Mouse (Mus musculus): Measurements from ENCODE around the gene Chrnd.

Chrnd gene

DNA sequence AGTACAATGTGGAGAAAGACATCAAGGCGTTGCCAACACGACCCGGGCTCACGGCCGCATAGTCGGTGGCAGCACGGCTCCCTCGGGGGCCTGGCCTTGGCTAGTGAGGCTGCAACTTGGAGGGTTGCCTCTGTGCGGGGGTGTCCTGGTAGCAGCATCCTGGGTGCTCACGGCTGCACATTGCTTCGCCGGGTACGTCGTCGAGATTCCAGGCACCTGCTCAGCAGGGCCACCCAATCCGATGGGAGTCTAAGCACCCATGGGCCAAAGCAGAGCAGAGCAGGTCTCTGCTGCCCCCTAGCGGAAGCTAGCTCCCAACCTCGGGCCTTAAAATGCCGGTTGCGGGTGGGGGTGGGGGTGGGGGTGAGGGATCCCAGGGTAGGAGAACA, 5.7 kb upstream of the Chrnd start:
- peak; percentile 34 for DNase-seq (ENCODE audit: extremely low spot score)

DNA sequence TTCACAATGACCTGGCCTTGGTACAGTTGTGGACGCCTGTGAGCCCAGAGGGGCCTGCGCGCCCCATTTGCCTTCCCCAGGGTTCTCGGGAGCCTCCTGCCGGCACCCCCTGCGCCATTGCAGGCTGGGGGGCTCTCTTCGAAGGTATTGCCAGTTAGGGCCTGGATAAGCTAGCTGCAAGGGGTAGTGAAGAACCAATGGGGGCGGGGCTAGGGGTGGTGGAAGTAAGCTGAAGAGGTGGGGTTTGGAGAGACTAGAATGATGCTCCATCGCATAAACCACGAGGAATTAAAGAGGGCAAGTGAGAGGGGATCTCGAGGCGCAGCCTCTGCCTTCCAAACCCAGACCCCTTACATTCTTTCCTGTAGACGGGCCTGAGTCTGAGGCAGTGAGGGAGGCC, 4.9 kb upstream of the Chrnd start:
- DNase-seq (ENCODE audit: extremely low spot score) = no peak

DNA sequence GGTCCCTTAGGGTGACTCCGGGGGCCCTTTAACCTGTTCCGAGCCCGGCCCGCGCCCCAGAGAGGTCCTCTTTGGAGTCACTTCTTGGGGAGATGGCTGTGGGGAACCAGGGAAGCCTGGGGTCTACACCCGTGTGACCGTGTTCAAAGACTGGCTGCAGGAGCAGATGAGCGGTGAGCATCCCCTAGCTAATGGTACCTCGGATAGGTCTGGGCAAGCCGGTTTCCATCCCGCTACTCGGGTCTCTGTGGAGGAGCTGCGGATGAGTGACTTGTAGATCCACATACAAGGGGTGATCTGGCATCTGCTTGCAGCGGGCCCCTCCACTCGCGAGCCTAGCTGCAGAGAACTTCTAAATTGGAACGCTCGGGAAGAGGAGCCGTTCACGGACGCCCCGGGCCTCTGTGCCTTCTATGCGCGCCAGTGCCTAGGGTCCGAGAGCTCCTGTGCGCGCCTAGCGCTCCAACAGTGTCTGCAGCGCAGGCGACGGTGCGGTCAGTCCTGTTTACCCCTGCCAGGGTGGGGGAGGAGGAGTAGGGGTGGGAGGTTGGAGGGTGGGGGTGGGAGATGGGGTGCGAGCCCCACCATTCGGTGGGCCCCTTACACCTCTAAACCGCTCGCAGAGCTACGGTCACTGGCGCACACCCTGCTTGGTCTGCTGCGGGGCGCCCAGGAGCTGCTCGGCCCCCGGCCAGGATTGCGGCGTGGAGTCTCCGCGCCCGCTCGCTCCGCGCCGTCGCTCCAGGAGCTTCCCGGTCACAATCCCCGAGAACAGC, 4.0 kb upstream of the Chrnd start:
- no peak for DNase-seq (ENCODE audit: extremely low spot score)

DNA sequence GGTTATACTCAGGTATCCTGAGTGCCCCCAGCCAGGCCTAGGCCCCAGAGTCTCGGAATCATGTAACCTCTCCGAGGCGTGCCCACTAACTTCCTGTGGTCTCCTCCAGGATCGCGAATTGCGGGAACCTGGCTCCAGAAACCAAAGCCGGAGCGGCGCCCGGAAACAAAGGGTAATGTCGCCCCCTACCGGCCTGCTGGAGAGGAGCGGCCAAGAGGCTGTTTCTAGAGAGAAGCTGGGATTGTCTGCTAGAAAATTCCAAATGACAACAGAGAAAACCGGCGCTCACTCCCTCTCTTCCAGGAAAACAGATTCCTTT, 3.4 kb upstream of the Chrnd start:
- peak; percentile 87 for DNase-seq (ENCODE audit: extremely low spot score)

DNA sequence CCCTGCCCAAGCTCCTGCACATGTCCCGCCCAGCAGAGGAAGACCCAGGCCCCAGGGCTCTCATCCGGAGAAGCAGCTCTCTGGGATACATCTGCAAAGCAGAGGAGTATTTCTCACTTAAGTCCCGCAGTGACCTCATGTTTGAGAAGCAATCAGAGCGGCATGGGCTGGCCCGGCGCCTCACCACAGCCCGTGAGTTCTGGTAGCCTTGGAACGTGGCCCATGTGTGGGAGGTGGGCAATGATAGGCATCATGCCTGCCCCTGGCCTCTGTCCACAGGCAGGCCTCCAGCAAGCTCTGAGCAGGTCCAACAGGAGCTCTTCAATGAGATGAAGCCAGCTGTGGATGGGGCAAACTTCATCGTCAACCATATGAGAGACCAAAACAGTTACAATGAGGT, 6.9 kb downstream of the Chrnd start:
- no peak for DNase-seq (ENCODE audit: extremely low spot score)

DNA sequence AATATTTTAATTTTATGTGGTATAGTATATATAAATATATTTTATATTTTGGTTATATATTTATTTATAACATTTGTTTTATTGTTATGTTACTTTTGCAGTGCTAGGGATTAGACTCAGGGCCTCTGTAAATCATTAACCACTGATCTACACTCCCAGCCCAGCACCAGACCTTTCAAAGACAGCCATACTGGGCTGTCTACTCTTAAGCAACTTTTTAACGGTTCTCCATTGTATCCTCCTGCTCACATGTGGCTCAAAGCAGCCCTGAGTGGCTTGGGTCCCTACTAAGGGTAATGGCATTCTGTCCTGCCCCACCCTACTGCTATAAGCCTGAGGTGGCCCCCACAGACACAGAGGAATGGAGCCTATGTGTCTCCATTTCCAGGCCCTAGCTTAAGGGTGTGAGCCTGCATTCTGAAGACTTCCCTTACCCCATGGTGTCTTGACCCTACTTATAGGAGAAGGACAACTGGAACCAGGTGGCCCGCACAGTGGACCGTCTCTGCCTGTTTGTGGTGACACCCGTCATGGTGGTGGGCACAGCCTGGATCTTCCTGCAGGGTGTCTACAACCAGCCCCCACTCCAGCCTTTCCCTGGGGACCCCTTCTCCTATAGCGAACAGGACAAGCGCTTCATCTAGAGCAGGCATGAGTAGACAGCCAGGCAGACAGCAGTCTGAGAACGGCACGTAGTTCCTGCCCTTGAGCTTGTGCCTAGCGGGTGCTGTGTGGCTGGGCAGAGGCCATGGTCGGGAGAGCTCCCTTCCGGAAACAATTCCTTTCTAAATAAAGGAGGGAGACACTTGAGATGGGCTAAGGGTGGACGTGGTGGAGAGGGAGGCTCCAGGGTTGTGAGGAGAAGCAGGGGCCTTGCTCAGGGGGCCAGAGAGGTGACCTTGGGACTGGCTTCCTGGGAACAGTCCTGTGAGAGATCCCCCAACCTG, 8.0 kb downstream of the Chrnd start:
- DNase-seq (ENCODE audit: extremely low spot score) = no peak

DNA sequence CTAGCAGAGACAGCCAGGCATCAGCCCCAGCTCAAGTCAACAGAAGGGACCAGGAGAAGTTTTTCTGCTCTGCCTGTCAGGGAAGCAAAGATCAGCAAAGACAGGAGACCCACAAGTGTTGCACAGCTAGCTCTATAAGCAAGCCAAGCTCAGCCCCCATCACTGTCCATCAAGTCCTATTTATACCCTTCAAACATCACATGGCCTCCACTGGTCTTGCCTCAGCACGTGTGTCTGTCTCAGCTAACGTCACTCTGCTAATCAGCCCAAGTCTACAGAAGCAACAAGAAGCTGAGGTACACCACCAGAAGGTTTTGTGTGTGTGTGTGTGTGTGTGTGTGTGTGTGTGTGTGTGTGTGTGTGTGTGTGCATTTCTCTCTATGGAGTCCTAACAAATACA, 10.4 kb downstream of the Chrnd start:
- no peak for DNase-seq (ENCODE audit: extremely low spot score)

DNA sequence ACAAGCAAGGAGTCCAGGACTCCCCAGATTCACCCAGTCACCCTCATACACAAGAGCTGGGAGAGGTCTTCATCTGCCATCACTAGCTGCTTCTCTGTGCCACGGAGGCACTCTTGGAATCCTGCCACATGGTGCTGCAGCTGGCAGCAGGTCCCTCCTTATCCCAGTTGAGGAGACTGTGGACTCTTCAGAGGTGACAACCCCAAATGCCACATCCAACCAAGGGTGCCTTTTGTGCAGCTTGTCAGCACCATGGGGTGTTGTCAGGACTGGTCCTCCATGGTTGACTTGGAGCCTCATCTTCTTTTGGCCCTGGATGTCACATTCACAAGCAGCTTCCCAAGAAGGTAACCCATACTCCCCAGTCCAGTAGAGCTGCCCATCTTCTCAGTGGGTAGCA, 11.4 kb downstream of the Chrnd start:
- no peak for DNase-seq (ENCODE audit: extremely low spot score)

DNA sequence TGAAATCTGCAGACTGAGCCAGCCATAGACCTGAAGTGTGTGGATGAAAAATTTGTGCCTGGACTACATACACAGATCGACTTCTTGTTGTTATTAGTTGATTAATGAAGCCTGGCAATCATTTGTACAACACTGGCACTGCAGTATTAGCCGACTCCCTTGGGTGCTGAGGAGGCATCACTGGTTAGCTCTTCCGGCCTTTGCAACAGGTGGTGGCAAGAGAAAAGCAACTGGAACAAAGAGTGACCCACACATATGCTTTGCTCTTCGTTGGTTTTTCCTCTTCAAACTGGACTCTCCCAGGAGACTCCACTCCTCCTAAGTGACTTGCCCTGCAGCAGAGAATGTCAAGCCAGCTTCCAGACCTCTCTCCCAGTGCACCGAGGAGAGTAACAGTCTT, 13.4 kb downstream of the Chrnd start:
- no peak for DNase-seq (ENCODE audit: extremely low spot score)

DNA sequence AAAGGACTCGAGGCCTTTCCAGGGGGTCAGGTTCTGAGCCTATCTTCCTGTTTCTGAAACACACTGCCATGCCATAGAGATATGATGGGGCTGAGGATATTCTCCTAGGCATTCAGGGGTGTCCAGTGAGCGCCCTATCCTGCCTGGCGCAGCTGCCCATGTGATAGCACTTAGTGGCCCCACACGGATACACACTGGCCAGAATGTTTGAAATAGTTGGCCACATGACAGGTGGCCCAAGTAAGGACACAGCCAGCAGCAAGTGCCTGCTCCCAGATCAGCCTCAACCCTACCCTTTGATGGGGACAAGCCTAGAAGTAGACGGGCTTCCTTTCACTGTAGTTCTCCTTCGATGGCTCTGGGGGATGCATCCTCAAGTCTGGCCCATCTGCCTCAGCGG, 14.1 kb downstream of the Chrnd start, which contains the start of gene Chrng:
Gene Chrng (plus strand): TSS at position 193 of the 400 bp plus-strand sequence.
- no peak for DNase-seq (ENCODE audit: extremely low spot score)

DNA sequence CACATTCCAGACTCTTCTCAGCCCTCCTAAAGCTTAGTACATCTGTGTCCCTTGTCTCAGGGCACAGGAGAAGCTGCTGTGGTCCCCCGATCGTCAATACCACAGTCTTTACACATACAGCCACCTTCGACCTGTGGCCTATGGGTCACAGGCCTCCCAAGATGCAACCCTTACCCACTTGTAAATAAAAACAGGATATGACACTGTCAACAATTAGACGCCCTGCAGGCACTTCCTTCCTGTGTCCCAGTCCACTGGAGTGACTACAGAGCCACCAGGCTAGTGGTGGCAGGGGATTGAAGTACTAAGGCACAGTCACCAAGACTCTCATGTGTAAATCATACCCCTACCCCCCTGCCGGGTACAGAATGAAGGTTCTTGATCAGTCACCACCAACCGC, 14.6 kb downstream of the Chrnd start:
- DNase-seq (ENCODE audit: extremely low spot score) = no peak

DNA sequence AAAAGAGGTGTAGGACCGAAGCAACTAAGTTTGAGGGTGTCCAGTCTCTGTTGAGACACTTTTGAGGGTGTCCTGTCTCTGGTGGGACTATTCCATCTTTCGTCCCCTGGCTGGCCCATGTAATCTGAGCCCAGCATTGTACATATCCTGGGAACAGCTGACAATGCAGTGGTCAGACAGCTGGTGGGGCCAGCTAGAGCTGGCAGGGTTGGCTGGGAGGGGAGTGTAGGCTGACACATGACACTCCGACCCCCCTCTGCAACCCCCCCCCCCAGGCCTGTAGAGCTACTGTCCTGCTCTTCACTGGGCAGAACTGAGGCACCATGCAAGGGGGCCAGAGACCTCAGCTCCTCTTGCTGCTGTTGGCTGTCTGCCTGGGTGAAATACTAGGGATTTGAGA, 15.1 kb downstream of the Chrnd start:
- DNase-seq (ENCODE audit: extremely low spot score) = peak; percentile 8

DNA sequence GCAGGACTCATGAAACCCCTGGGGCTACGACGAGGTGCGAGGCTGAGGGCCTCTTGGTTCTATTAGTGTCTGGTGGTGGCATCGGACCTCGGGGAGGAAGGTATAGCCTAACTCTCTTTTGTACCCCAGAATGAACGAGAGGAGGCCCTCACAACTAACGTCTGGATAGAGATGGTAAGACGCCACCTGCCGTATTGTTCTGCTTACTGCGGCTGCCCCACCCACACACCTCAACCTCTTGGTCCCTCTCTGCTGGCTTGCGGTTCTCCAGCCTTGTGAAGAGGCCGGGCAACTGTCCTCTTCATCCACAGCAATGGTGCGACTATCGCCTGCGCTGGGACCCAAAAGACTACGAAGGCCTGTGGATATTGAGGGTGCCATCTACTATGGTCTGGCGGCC, 15.9 kb downstream of the Chrnd start:
- DNase-seq (ENCODE audit: extremely low spot score) = peak; percentile 25

DNA sequence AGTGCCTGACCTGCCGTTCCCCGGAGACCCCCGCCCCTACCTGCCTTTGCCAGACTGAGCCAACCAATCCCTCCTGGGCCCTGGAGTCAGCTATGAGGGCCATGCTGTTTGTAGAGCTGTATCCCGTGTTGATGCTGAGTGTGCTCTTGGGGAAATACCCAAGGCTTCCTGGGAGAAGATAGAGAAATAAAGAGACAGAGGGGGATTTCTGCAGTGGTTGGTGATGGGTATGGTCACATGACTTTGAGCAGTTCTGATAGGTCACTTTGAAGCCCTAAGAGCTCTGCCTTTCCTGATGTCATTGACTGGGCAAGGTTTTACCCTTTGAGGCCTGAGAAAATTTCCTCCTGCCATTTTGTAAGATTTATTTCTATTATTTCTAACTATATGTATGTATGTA, 21.0 kb downstream of the Chrnd start:
- no peak for DNase-seq (ENCODE audit: extremely low spot score)

DNA sequence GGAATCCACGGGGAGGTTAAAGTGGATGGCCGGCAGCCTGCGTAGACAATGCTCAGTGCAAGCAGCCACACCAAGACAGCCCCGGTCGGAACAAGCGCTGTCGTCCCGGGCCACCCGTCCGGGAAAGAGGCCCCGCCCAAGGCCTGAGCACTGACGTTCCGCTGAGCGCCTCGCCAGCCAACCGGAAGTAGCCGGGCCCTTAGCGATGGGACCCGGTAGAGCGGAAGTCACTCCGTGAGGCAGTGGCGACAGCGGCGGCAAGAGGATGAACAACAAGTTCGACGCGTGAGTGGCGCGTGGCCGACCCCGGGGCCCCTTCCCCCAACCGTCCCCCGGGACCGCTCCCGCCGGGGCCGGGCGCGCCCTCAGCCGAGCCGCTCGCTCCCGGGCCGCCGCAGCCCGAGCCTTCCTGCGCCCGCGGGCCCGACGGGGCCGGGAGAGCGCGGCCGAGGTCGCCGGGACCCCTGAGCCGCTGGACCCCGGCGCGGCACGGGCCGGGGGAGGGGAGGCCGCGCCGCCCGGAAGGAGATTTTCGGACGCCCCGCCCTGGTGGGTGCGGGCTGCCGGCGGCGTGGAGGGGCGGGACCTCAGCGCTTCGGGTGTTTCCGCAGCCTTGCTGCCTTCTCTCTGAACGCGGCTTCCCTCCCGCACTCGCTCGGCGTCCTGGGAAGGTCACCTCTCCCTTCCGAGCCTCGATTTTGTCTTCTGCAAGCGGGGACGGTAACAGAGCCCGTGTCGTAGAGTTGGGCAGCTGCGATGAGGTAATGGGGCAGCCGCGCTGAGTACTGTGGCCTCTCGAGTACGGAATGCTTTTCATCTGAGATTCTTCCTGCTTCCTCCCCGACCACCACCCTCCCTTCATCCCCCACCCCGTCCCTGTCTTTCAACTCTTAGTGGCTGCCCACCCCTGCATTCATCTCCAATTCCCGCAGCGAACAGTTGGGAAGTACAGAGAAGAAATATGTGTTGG, 23.6 kb downstream of the Chrnd start, which contains the start of gene Eif4e2:
Gene Eif4e2 (plus strand): TSS at position 180 of the 970 bp plus-strand sequence.
- peak; percentile 95 for DNase-seq (ENCODE audit: extremely low spot score)

DNA sequence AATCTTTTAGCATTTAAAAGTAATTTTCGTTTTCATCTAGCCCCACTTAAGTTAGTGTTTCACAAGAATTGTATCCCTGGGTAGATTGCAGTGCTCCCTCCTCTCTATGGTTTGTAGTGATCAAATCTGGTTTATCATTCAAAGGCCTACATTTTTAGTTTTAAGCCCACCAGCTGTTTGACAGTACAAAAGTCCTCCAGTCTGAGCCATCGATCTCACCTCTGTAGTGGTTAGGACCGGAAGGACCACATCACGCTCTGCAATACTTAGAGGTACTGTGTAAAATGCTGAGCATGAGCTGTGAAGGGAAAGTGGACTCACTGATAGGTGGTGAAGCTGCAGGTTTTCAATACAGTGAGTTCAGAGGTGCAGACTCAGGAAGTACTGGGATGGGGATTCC, 24.3 kb downstream of the Chrnd start:
- no peak for DNase-seq (ENCODE audit: extremely low spot score)

DNA sequence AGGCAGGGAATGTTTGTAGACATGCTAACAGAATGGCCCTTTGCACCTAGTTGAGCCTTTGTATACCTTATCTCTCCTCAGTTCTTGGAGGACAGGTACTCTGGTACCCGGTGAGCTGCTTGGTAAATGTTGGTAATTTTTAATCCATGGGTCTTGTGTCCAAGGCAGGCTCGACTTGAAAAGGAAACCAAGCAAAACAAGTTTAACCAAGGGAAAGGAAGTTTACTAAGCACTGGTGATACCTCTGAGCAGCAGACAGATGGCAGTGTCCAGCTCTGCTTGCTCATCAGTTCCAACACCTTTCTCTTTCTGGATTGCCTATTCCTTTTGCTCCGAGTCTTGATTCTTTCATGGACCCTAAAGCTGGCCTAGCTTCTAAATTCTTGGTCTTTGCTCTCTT, 27.5 kb downstream of the Chrnd start:
- DNase-seq (ENCODE audit: extremely low spot score) = no peak

DNA sequence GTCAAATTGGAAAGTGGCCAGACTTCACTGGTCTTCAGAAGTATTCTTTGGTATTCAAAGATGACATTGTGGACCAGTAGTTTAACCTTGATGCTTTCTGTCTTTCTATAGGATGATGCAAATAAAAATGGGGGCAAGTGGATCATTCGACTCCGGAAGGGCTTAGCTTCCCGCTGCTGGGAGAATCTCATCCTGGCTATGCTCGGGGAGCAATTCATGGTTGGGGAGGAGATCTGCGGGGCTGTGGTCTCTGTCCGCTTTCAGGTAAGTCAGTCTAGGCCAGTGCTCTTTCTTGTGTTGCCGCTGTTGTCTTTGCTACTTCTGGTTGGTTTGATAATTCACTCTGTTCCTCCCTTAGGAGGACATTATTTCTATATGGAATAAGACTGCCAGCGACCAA, 35.3 kb downstream of the Chrnd start:
- no peak for DNase-seq (ENCODE audit: extremely low spot score)

DNA sequence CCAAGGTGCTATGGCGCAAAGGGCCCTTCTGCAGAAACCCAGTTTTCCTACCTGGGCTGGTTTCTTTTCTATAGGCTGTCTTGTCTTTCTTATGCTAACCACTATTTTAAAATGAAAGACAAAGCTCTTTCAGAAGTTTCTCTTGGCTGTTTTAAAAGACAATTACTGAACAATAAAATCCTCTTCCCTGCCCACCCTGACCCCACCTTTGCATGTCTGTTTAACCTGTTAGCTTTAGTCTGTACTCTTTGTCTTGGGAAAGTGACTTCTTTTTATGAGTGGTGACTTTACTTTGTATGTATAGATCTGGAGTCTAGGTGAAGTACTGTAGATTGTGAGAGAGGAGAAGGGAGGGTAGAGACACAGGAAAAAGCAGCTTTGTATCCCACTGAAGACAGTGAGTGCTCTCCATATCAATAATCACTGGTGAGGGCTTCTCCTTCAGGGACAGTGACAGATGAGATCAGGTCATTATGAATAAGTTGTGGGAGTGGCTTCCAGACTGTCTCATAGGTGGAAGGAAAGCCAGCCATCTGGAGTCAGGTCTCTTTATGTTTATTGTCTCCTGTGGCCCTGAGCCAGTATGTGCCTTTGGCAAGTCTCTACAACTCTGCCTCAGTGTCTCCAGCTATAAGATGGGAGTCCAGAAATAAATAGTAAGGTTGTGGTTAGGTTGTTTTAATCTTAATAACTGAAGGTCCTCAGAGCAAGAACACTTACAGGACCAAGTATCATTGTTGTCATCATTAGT, 36.2 kb downstream of the Chrnd start:
- DNase-seq (ENCODE audit: extremely low spot score) = no peak

DNA sequence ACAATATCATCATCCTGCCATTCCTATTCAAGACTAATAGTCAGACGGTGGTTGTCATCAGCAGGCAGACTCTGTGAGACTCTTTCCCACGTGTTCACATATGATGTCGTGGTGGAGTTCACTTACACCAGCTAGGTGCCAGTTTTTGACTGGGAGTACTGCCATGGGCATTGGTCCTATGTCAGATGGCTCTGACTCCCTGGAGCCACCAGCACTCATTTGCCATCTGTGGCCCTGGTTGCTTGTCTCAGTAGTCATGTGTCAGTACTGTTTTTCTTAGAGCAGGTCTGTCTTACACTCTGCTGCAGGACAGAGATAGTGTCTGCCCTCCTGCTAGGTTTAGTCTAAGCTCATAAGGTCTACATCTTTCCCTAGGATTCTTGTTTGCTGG, 36.7 kb downstream of the Chrnd start:
- DNase-seq (ENCODE audit: extremely low spot score) = no peak

DNA sequence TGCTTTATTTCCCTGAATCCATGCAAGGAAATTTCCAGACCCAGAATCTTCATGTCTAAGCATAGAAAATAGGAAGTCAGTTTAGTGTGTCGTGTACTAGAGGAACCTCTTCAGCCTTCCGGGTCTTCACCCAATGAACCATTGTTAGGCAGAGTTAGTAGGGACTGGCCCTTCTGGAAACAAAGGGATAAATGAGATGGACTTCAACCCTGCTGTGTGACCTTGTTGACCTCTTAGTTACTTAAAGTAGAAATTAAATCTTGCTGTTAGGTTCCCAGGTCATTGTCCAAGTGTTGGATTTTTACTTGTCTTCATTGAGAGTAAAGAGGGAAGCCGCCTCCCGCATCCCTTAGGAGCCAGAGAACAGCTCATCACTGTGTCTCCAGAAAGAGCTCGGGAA, 40.2 kb downstream of the Chrnd start:
- DNase-seq (ENCODE audit: extremely low spot score) = no peak

All from embryo, embryonic 9.5 days (tissue).